Mouse (Mus musculus) megakaryocyte, adult 5-6 weeks (primary cell): ENCODE measurements around the gene Acin1. TPM values are rescaled to one million over a fixed set of nuclear protein-coding genes. Genes with fewer than 3 reads are reported as not detected.
"Not testable (repeated sequence)": the region's sequence is repeated elsewhere in the genome, so short reads cannot be mapped to it uniquely, and the experiment has no call there.

ENCODE experiments used
- ATAC-seq: 2 replicates; pipeline ENCODE4 v1.8.0; 2016; ENCODE audit warnings: mild to moderate bottlenecking, inconsistent platforms; ENCODE audit not compliant: poor library complexity, severe bottlenecking
- total RNA-seq, 2 experiments: library from RNA; stranded (forward) in 1 of 2; stranded (reverse) in 1 of 2; fragments of 153-499, 151-499 nt in 1 of 2; fragments of 221-1000, 200-1000 nt in 1 of 2; gene quantifications; 2 replicates each; pipeline versions ENCODE4 v1.2.3 to v1.2.4; 2015 to 2017

Gene Acin1
- total RNA-seq, 2 experiments from 2014 or later = 99.7 to 173 TPM

DNA sequence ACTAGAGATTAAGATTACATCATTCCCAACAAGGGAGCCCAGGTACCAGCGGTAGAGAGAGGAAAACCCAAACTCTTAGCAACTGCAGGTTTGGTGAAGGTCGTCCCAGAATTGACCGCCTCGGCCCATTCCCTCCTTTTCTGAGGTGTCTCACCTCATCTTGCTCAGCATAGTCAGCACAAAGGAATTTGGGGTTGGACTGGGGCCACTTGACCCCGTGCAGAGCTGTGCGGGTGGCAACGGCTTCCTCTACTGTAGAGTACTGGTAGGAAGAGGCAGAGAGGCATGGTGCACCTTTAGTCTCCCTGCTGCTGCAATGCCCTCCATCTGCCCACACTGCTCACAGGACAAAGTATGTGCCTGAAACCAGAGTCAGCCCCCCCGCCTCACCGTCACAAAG, 42.4 kb downstream of the Acin1 start:
- ATAC-seq = no peak

- ATAC-seq = no peak
Measured at GRCm38 (mm10) chr14:54643011-54643410, 43.7 kb downstream of the Acin1 start.

- no peak for ATAC-seq
Measured at GRCm38 (mm10) chr14:54642224-54642944, 44.3 kb downstream of the Acin1 start.

- peak; percentile 81 for ATAC-seq
Measured at GRCm38 (mm10) chr14:54641305-54641969, 45.3 kb downstream of the Acin1 start, which contains the start of gene Cdh24. Gene Cdh24, minus strand, starts transcription at chr14:54641364.

DNA sequence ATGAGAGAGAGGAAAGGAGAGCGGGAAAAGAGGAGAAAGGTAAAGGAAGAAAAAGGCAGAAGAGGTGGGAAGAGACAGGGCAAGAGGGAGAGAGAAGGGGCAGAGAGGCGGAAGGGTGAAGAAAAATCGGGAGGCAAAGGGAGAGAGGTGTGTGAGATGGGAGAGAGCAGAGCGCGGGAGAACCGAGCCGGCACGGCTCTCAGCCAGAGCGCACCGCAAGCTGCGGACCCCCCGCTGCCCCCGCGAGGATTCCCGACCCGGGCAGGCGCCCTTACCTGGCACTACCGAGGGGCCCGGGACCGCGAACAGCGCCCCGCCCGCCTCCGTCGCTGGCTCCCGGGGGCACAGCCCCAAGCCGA, 45.8 kb downstream of the Acin1 start, which contains the start of gene Gm17606:
TSS of gene Gm17606 (plus strand) at position 7 of the 359 bp plus-strand sequence.
- no peak for ATAC-seq

DNA sequence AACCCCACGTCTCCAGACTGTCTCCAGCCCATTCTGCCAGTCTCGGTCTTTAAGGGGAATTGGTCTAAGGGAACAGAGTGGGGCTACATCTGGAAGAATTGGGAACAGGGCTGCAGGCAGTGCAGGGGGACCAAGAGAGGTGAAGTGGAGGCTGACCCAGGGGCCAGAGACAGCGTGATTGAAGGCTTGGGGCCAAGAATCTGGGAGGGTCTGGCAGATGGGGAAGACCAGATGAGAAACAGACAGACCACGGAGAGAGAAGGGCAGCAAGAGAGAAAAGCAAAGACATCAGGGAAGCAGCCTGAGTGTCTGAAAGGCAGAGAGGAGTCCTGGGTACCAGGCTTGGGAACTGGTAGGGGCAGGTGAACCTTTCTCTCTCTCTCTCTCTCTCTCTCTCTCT, 46.6 kb downstream of the Acin1 start:
- no peak for ATAC-seq

DNA sequence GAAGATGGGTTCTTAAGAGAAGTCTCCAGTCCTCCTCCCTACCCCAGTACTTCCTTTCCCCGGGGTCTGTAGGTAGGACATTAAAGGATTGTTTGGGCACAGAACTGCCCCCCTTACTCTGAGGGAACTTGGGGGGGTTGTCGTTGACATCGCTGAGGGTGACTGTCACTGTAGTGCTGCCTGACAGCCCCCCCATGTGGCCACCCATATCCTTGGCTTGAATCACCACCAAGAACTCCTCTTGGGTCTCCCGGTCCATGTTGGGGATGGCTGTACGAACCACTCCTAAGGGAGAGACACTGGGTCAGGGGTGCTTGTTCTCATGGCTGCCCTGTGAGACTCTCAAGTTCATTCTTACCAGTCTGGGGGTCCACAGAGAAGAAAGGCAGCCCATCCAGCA, 48.5 kb downstream of the Acin1 start:
- no peak for ATAC-seq

- no peak for ATAC-seq
Measured at GRCm38 (mm10) chr14:54636954-54637353, 49.8 kb downstream of the Acin1 start.

DNA sequence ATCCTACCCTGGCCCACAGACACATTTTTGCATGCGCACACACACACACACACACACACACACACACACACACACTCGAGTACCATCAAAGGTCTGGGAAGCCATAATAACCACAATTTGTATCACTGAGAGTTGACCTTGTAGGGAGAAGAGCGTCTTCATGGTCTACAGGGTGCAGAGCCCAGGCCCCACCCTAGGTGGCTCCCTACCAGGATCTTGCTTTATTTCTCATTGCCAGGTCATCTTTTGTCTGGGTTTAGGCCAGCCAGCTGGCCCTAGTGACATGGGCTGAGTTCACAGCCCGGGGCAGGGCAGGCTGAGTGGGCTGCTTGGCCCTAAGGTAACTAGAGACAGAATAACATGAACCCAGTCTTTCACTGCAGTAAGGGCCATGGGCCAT, 52.5 kb downstream of the Acin1 start:
- no peak for ATAC-seq

DNA sequence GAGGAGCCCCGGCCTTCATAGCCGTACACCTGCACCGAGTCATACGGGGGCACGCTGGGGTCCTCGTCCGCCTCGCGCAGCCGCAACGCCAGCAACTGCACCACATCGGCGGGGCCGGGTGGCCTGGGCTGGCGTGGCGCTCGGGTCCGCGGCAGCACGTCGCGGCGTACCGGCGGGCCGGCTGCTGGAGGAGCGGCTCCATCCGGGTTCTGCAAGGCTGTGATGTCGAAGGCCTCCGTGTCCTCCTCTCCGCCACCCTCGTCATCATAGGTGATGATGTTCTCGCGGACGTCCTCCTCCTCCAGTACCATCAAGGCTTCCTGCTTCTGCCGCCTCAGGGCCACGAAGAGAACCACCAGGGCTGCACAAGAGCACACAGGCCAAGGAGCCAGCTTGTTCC, 54.5 kb downstream of the Acin1 start:
- no peak for ATAC-seq

DNA sequence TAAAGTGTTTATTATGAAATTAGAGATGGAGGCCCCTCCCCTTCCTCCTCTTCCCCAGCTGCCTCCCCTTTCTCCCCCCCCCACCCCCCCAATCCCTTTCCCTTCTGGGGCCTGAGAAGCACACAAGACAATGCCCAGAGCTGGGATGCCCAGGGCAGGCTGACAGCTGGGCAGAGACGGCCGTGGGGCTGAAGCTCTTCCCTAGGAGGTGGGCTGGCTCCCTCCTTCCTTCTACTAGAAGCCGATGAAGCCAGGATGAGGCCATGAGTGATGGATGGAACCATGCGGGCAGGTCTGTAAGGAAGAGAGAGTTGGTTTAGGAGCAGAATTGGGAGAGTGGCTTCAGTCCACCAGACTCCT, 55.5 kb downstream of the Acin1 start:
- no peak for ATAC-seq

DNA sequence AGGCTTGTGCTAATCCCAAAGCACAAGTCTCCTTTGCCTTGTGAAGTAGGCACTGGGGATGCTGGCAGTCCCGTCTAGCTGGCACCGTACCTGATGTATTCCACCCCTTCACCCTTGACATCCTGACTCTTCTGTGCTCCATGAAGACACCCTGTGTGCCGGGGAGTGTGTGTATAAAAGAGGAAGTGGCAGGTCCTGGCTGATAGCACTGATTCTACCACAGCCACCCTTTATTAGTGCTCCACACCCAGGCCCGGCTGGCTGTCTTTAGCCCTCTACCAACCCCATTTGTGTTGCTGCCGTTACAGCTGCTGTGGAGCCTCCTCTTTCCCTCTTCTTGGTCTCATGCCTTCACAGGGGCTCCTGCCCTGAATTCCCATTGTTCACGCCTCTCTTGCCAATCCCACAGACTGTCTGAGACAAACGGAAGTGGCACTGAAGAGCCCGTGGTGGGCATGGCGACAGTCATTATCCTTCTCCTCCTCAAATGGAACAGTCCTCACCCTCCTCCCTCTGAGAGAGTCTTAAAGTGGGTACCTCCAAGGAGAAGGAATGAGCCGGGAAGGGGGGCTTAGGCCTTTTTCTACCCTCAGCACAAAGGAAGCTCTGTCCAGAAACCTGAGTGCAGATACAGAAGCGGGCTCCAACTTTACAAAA, 56.0 kb downstream of the Acin1 start:
- ATAC-seq = peak; percentile 54

GRCm38 (mm10) chr14:54629797-54630196, 56.9 kb downstream of the Acin1 start:
- ATAC-seq = no peak

DNA sequence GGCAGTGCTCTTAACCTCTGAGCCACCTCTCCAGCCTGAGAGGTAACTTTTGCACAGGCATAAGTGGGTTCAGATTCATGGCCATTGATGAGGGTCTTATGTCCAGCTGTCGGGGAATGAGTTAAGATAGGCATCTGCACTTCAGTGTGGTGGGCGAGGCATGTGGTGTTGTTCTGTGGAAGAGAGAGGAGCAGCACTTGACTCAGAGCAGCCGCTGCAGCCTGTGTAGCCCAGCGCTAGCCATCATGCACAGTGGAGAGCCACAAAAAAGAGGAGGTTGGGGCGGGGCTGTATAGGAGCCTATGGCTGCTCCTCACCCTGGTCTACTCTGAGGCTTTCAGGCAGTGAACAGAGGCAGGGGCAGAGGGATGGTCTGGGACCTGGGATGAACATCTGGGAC, 58.6 kb downstream of the Acin1 start:
- no peak for ATAC-seq

- ATAC-seq = no peak
Measured at GRCm38 (mm10) chr14:54624976-54625375, 61.8 kb downstream of the Acin1 start.

DNA sequence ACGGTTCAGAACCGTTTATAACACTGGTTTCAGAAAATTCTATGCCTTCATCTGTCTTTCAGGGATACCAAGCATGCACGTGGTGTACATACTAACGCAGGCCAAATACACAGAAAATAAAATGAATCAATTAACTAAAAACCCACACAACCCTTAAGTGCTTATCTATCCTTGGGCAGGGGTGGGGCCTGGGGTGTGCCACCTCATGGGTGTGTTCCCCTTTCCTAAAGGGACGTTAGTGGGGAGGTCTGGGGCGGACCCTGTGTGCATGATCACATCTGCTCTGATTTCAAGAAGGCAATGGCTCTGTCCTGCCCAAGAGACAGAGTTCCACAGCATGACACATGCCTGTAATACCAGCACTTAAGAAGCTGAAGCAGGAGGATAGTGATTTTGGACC, 63.4 kb downstream of the Acin1 start:
- ATAC-seq = no peak

- ATAC-seq = no peak
Measured at GRCm38 (mm10) chr14:54621133-54621532, 65.6 kb downstream of the Acin1 start, which contains the start of gene Psmb11. Gene Psmb11, plus strand, starts transcription at chr14:54621433.

- ATAC-seq = peak; percentile 97
Measured at GRCm38 (mm10) chr14:54617897-54618365, 68.8 kb downstream of the Acin1 start, which contains the start of gene Psmb5. Gene Psmb5, minus strand, starts transcription at chr14:54618022.

DNA sequence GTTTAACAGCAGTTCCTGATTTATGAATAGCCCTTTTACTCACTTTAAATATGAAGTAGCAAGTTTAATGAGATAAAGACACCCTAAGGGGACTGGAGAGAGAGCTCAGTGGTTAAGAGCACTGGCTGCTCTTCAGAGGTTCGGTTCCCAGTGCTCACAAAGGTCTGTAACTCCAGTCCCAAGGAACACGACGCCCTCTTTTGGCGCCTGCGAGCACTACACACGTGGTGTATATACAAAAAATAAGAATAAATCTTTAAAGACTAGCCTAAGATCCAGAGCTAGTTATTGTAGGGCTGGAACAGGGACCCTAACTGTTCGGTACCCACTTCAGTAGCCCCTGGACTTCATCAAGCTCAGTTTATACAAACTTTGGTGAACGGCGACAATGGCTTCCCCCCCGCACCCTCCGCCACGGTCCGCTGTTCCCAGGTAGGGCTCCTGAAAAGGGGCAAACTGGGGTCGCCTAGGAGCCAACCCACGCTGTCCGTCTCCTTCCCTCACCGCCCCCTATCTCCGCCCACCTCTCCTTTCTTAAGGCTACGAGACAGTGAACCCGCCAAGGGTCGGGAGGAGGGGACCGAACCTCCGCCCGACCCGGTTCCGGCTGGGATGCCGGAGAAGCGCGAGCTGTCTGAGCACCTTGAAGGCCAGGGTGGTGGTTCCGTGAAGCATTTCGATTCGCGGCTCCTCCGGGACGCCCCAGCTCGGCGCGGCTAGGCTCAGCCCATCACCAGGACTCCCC, 69.4 kb downstream of the Acin1 start:
- ATAC-seq = peak; percentile 45

- ATAC-seq = peak; percentile 39
Measured at GRCm38 (mm10) chr14:54616226-54616825, 70.4 kb downstream of the Acin1 start.

DNA sequence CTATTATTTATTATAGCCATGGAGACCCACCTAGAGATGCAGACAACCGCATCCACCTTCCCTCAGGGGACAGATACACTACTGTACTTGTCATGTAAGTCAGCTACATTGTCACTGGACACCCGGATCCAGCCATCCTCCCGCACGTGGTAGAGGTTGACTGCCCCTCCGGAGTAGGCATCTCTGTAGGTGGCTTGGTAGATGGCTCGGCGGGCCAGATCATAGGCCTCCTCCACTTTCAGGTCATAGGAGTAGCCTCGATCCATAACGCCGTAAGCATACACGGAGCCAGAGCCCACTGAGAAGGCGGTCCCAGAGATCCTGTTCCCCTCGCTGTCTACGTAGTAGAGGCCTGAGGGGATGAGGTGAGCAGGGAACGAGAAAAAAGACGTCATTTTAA, 72.6 kb downstream of the Acin1 start:
- ATAC-seq = not testable (repeated sequence)
